Mouse (Mus musculus) heart, embryonic 11.5 days (tissue): ENCODE measurements around the gene Taok1. TPM values are rescaled to one million over a fixed set of nuclear protein-coding genes. Genes with fewer than 3 reads are reported as not detected.

Experiments
- ATAC-seq: fragments of 200-750 bp; cut with Nextera tagmentation; replicated peaks from 2 replicates; pipeline ENCODE4 v1.8.0; 2017; ENCODE audit warnings: moderate library complexity; ENCODE audit not compliant: insufficient number of reproducible peaks, low FRiP score, low TSS enrichment
- H3K27ac ChIP-seq: fragments of 300-500 bp; sonication (generic); 2 replicates; pipeline ENCODE4 v1.5.1; 2014; ENCODE audit warnings: mild to moderate bottlenecking, low read depth, low read length
- H3K27me3 ChIP-seq: fragments of 300-500 bp; sonication (generic); 2 replicates; pipeline ENCODE4 v1.6.1; 2014; ENCODE audit warnings: mild to moderate bottlenecking, low read length, mixed read lengths; ENCODE audit not compliant: control insufficient read depth, insufficient read depth
- H3K36me3 ChIP-seq: fragments of 300-500 bp; sonication (generic); 2 replicates; pipeline ENCODE4 v1.6.1; 2014; ENCODE audit warnings: mild to moderate bottlenecking, low read length, moderate library complexity, mixed read lengths; ENCODE audit not compliant: control insufficient read depth, insufficient read depth
- H3K4me1 ChIP-seq: fragments of 300-500 bp; sonication (generic); 2 replicates; pipeline ENCODE4 v1.6.1; 2014; ENCODE audit warnings: low read length; ENCODE audit not compliant: control insufficient read depth, insufficient read depth
- H3K4me2 ChIP-seq: fragments of 300-500 bp; sonication (generic); 2 replicates; pipeline ENCODE4 v1.6.1; 2014; ENCODE audit warnings: mild to moderate bottlenecking, moderate library complexity
- H3K4me3 ChIP-seq: fragments of 300-500 bp; sonication (generic); 2 replicates; pipeline ENCODE4 v1.5.1; 2014; ENCODE audit warnings: low read depth, low read length
- H3K9ac ChIP-seq: fragments of 300-500 bp; sonication (generic); 2 replicates; pipeline ENCODE4 v1.6.1; 2014; ENCODE audit warnings: mild to moderate bottlenecking, low read depth, low read length, moderate library complexity
- H3K9me3 ChIP-seq: fragments of 300-500 bp; sonication (generic); replicated peaks from 2 replicates; pipeline ENCODE4 v1.6.1; 2016; ENCODE audit warnings: low read length; ENCODE audit not compliant: control insufficient read depth
- WGBS: fragments of 180-500 bp; shearing (Covaris S2); extraction: QIAGEN DNeasy Blood & Tissue Kit; methylation state at CpG from one replicate; pipeline ENCODE4 v1.1.7; 2014; ENCODE audit not compliant: insufficient replicate concordance; 5-methylcytosine and 5-hydroxymethylcytosine counted together
- polyA plus RNA-seq: library from polyadenylated mRNA; unstranded; fragments of >200 nt; fragmentation: Nextera tagmentation; extraction: Ambion mirVana; gene quantifications from 2 replicates; pipeline ENCODE4 v1.2.1, GENCODE M21; 2014

Gene Taok1
- polyA plus RNA-seq, 1 experiment from 2014 or later = 17.8 TPM

- Histone ChIP-seq H3K27me3 (peaks cover 2% of the 10 kb centered on the region; the same call in 1 of the 2 replicates), H3K36me3 (no peaks in the 10 kb centered on the region), H3K27ac (peak within 1 kb of the TSS; percentile 76), H3K4me2 (peak within 1 kb of the TSS; percentile 85), H3K9me3 (no peaks in the 10 kb centered on the region), H3K4me1 (peaks cover 62% of the 10 kb centered on the region), H3K4me3 (peak within 1 kb of the TSS; percentile 97), H3K9ac (peak within 1 kb of the TSS; percentile 89)
- ATAC-seq = no peak
- WGBS = 2% methylated on average over 54 of the region's 74 CpGs
Measured at GRCm38 (mm10) chr11:77493512-77494343, 113.9 kb downstream of the Taok1 start, which contains the start of gene Git1. Gene Git1, plus strand, starts transcription at chr11:77493562.

GRCm38 (mm10) chr11:77492911-77493332 lies 114.7 kb downstream of the Taok1 start:
- H3K4me2 ChIP-seq = peak overlapping the region; percentile 85
- under 1% methylated on average over 28 of the region's 32 CpGs for WGBS
- H3K4me1 ChIP-seq = peaks cover 57% of the 10 kb centered on the region
- no peaks in the 10 kb centered on the region for H3K9me3 ChIP-seq
- H3K27ac ChIP-seq = peak overlapping the region; percentile 76
- no peaks in the 10 kb centered on the region for H3K36me3 ChIP-seq
- ATAC-seq = peak; percentile 81
- H3K4me3 ChIP-seq = peak overlapping the region; percentile 97
- peak overlapping the region; percentile 89 for H3K9ac ChIP-seq
- H3K27me3 ChIP-seq = peaks cover 6% of the 10 kb centered on the region; the same call in 1 of the 2 replicates

DNA sequence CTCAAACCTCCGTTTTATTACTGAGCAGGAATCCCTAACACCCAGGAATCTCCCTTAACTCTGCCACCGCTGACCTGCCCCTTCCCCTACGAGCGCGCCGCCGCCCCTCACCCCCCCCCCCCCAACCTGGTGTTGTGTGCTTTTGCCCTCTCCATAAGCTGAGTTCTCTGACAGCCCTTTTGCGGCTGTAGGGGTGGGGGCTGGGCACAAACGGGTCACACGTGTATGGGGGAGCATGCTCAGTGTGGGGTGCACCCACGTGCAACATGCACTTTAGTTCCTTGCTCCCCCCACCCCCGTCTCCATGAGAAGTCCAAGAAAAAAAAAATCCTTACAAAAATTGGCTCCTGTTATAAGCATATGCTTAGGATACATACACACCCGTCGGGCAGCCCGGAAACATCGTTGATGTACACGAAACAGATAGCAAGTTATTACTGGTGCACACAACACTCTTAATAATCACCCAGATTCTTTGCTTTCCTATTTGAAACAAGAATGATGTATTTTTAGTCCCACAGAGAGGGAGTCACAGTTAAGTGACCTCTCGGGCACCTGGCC lies 115.2 kb downstream of the Taok1 start:
- Histone ChIP-seq H3K9me3 (no peaks in the 10 kb centered on the region), H3K4me2 (peak overlapping the region; percentile 85), H3K27ac (peak overlapping the region; percentile 76), H3K36me3 (no peaks in the 10 kb centered on the region), H3K27me3 (peaks cover 6% of the 10 kb centered on the region; the same call in 1 of the 2 replicates), H3K4me3 (peak overlapping the region; percentile 97), H3K9ac (peak overlapping the region; percentile 89), H3K4me1 (peaks cover 57% of the 10 kb centered on the region)
- no peak for ATAC-seq
- under 1% methylated on average over 17 of the region's 18 CpGs for WGBS

DNA sequence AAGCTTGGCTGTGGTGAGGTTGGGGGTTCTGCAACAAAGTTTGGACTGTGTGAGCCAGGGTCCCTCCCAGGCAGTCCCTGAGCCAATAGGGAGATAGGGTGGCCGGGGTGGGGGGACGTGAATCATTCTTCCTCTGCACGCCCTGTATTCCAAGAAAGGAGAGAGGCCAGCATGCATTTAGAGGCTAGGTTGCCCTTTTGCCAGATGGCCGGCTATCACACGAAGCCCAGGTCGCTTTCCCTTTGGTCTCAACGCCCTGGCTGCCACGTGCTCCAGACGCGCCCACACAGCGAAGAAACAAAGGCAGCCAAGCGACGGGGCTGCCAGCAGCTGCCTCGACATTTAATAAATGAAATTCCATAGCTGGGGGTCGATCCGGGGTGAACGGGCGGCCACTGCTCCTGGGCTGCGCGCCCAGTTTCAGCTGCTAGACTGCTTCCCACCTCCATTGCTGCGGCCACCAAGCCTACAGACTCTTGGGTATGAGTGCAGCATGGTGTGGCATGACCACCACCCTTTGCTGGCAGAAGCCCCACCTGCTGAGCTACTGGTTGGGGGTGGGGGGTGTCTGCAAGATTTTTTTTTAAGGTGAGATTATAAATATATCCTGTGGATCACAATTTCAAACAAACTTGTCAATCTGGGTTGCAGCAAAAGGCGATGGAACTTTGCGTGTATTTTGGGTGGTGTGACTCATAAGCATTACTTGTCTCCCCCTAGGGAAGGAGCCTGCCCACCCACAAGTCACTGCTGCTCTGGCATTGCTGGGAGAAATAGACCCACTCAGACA lies 115.9 kb downstream of the Taok1 start:
- 2% methylated on average over 23 of the region's 23 CpGs for WGBS

DNA sequence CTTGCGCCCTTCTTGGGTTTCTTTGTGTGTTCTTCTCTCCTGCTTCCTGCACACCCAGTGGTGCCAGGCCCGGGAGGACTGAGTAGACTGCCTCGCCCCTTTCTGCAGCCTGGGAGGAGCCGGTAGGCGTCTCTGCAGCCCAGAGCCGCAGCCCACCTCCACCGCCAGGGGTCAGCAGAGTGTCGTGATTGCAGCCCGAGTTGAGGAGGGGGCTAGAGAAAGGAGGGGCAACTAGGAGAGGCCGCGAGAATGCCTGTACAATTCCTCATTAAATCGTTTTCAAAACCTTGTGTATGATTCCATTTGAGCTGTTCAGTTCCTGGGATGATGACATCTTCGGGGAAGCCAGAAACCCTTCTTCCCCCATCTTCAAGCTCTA lies 116.5 kb downstream of the Taok1 start:
- Histone ChIP-seq H3K9ac (peak overlapping the region; percentile 89), H3K27ac (peak overlapping the region; percentile 76), H3K36me3 (no peaks in the 10 kb centered on the region), H3K9me3 (no peaks in the 10 kb centered on the region), H3K4me3 (peak overlapping the region; percentile 97), H3K4me2 (peak overlapping the region; percentile 85), H3K27me3 (peaks cover 6% of the 10 kb centered on the region; the same call in 1 of the 2 replicates), H3K4me1 (peaks cover 51% of the 10 kb centered on the region)
- 1% methylated on average over 13 of the region's 13 CpGs for WGBS
- ATAC-seq = peak; percentile 52; the same call in 1 of the 2 replicates

More for the DNA sequence above, 115.9 kb downstream of the Taok1 start:
- Histone ChIP-seq H3K27me3 (peaks cover 6% of the 10 kb centered on the region; the same call in 1 of the 2 replicates), H3K4me1 (peaks cover 53% of the 10 kb centered on the region), H3K27ac (peak overlapping the region; percentile 76), H3K36me3 (no peaks in the 10 kb centered on the region), H3K9ac (peak overlapping the region; percentile 89), H3K9me3 (no peaks in the 10 kb centered on the region), H3K4me3 (peak overlapping the region; percentile 97), H3K4me2 (peak overlapping the region; percentile 85)
- no peak; the same call in 1 of the 2 replicates for ATAC-seq

- peaks cover 46% of the 10 kb centered on the region for H3K4me1 ChIP-seq
- no peaks in the 10 kb centered on the region for H3K9me3 ChIP-seq
- WGBS = 64% methylated on average over 6 of the region's 6 CpGs
- H3K27ac ChIP-seq = no peak overlapping the region
- peaks cover 6% of the 10 kb centered on the region; the same call in 1 of the 2 replicates for H3K27me3 ChIP-seq
- H3K36me3 ChIP-seq = no peaks in the 10 kb centered on the region
- H3K4me2 ChIP-seq = no peak overlapping the region; the same call in 1 of the 2 replicates
- no peak overlapping the region for H3K4me3 ChIP-seq
- no peak for ATAC-seq
- no peak overlapping the region for H3K9ac ChIP-seq
Measured at GRCm38 (mm10) chr11:77490451-77490850, 117.2 kb downstream of the Taok1 start.

DNA sequence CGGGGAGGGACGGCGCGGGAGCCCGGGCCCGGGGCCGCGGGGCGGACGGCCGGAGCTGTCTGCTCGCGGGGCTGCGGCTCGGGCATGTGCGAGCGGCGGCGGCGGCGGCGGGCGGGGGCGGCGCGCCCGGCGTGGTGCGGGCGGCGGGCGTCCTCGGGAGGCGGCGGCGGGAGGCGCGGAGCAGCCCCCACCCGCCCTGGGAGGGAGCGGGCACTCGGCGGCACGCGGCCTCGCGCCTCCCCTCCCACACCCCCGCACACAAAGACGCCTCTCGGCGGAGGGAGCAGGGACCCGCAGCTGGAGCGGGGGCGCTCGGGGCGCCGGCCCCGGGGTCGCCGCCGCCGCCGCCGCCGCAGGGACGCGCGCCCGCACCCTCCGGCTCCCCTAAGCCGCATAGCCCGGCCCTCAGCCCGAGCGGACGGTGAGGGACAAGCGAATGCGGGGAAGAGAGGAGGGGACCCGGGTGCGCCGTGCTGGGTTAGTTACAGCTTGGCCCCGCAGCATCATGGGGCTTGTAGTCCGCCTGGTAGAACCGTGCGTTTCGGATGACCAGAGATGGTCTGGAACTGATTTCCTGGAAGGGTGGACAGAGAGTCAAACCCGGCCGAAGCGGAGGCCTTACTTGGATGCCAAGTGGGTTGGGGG lies 117.9 kb downstream of the Taok1 start, which contains the start of gene Ankrd13b:
Gene Ankrd13b (minus strand): TSS at position 88 of the 645 bp plus-strand sequence.
- H3K9ac ChIP-seq = peak within 1 kb of the TSS; percentile 82
- H3K4me1 ChIP-seq = peaks cover 39% of the 10 kb centered on the region
- no peak for ATAC-seq
- H3K4me3 ChIP-seq = peak within 1 kb of the TSS; percentile 84
- no peaks in the 10 kb centered on the region for H3K36me3 ChIP-seq
- peaks cover 6% of the 10 kb centered on the region; the same call in 1 of the 2 replicates for H3K27me3 ChIP-seq
- H3K27ac ChIP-seq = no peak within 1 kb of the TSS
- under 1% methylated on average over 44 of the region's 87 CpGs for WGBS
- H3K9me3 ChIP-seq = no peaks in the 10 kb centered on the region
- peak within 1 kb of the TSS; percentile 96 for H3K4me2 ChIP-seq
